Mouse (Mus musculus): ENCODE measurements around the gene Dpysl5. TPM values are rescaled to one million over a fixed set of nuclear protein-coding genes. Genes with fewer than 3 reads are reported as not detected.

Dpysl5 gene
- polyA plus RNA-seq, 1 experiment from 2014 or later: 91.8 TPM

GRCm38 (mm10) chr5:30732511-30732910 lies 21.1 kb downstream of the Dpysl5 start:
- Histone ChIP-seq H3K27me3 (ENCODE audit: control insufficient read depth, insufficient read depth, low read length) (no peaks in the 10 kb centered on the region), H3K9me3 (ENCODE audit: control insufficient read depth, low read length) (no peaks in the 10 kb centered on the region), H3K27ac (ENCODE audit: low read depth, low read length) (no peak overlapping the region), H3K4me2 (ENCODE audit: low read depth, low read length, severe bottlenecking) (no peak overlapping the region), H3K9ac (ENCODE audit: low read length) (no peak overlapping the region), H3K4me1 (replicated peaks; ENCODE audit: control insufficient read depth, insufficient read depth, low read length) (no peaks in the 10 kb centered on the region; the same call in 1 of the 2 replicates), H3K4me3 (ENCODE audit: low read depth, low read length) (no peak overlapping the region), H3K36me3 (ENCODE audit: control insufficient read depth, insufficient read depth, low read length) (no peaks in the 10 kb centered on the region; the same call in 1 of the 2 replicates)
- DNase-seq (ENCODE audit: low spot score): no peak
- WGBS: 90% methylated on average over 7 of the region's 7 CpGs
- ATAC-seq (replicated peaks; ENCODE audit: low FRiP score): no peak

GRCm38 (mm10) chr5:30734666-30735065 lies 23.3 kb downstream of the Dpysl5 start:
- ATAC-seq (replicated peaks; ENCODE audit: low FRiP score) (no peak), DNase-seq (ENCODE audit: low spot score) (no peak)
- H3K4me3 ChIP-seq (ENCODE audit: low read depth, low read length): no peak overlapping the region
- no peak overlapping the region for H3K9ac ChIP-seq (ENCODE audit: low read length)
- no peaks in the 10 kb centered on the region for H3K9me3 ChIP-seq (ENCODE audit: control insufficient read depth, low read length)
- no peak overlapping the region for H3K4me2 ChIP-seq (ENCODE audit: low read depth, low read length, severe bottlenecking)
- no peaks in the 10 kb centered on the region; the same call in 1 of the 2 replicates for H3K36me3 ChIP-seq (ENCODE audit: control insufficient read depth, insufficient read depth, low read length)
- 28% methylated on average over 4 of the region's 4 CpGs for WGBS
- H3K27me3 ChIP-seq (ENCODE audit: control insufficient read depth, insufficient read depth, low read length): no peaks in the 10 kb centered on the region
- H3K4me1 ChIP-seq (replicated peaks; ENCODE audit: control insufficient read depth, insufficient read depth, low read length): peaks cover 11% of the 10 kb centered on the region; the same call in 1 of the 2 replicates
- no peak overlapping the region for H3K27ac ChIP-seq (ENCODE audit: low read depth, low read length)

GRCm38 (mm10) chr5:30738127-30738828 lies 26.9 kb downstream of the Dpysl5 start:
- H3K9ac ChIP-seq (ENCODE audit: low read length): no peak overlapping the region
- no peaks in the 10 kb centered on the region for H3K9me3 ChIP-seq (ENCODE audit: control insufficient read depth, low read length)
- ATAC-seq (replicated peaks; ENCODE audit: low FRiP score) (no peak), DNase-seq (ENCODE audit: low spot score) (no peak)
- H3K4me2 ChIP-seq (ENCODE audit: low read depth, low read length, severe bottlenecking): no peak overlapping the region
- H3K4me3 ChIP-seq (ENCODE audit: low read depth, low read length): no peak overlapping the region
- peak overlapping the region; percentile 31; the same call in 1 of the 2 replicates for H3K27ac ChIP-seq (ENCODE audit: low read depth, low read length)
- peaks cover 11% of the 10 kb centered on the region; the same call in 1 of the 2 replicates for H3K4me1 ChIP-seq (replicated peaks; ENCODE audit: control insufficient read depth, insufficient read depth, low read length)
- no peaks in the 10 kb centered on the region for H3K27me3 ChIP-seq (ENCODE audit: control insufficient read depth, insufficient read depth, low read length)
- 67% methylated on average over 10 of the region's 10 CpGs for WGBS
- no peaks in the 10 kb centered on the region; the same call in 1 of the 2 replicates for H3K36me3 ChIP-seq (ENCODE audit: control insufficient read depth, insufficient read depth, low read length)

GRCm38 (mm10) chr5:30739595-30739994 lies 28.2 kb downstream of the Dpysl5 start:
- H3K4me1 ChIP-seq (replicated peaks; ENCODE audit: control insufficient read depth, insufficient read depth, low read length): peaks cover 11% of the 10 kb centered on the region; the same call in 1 of the 2 replicates
- WGBS: 79% methylated on average over 8 of the region's 8 CpGs

GRCm38 (mm10) chr5:30749582-30750311 lies 38.4 kb downstream of the Dpysl5 start:
- Histone ChIP-seq H3K27me3 (ENCODE audit: control insufficient read depth, insufficient read depth, low read length) (no peaks in the 10 kb centered on the region), H3K4me1 (replicated peaks; ENCODE audit: control insufficient read depth, insufficient read depth, low read length) (no peaks in the 10 kb centered on the region), H3K36me3 (ENCODE audit: control insufficient read depth, insufficient read depth, low read length) (peaks cover 5% of the 10 kb centered on the region), H3K4me2 (ENCODE audit: low read depth, low read length, severe bottlenecking) (no peak overlapping the region), H3K9ac (ENCODE audit: low read length) (no peak overlapping the region), H3K27ac (ENCODE audit: low read depth, low read length) (no peak overlapping the region), H3K4me3 (ENCODE audit: low read depth, low read length) (no peak overlapping the region), H3K9me3 (ENCODE audit: control insufficient read depth, low read length) (no peaks in the 10 kb centered on the region)
- no peak for ATAC-seq (replicated peaks; ENCODE audit: low FRiP score)
- no peak for DNase-seq (ENCODE audit: low spot score)
- 81% methylated on average over 12 of the region's 12 CpGs for WGBS

More at GRCm38 (mm10) chr5:30739595-30739994, 28.2 kb downstream of the Dpysl5 start:
- no peak for ATAC-seq (replicated peaks; ENCODE audit: low FRiP score)
- H3K9ac ChIP-seq (ENCODE audit: low read length): no peak overlapping the region
- no peak overlapping the region for H3K4me2 ChIP-seq (ENCODE audit: low read depth, low read length, severe bottlenecking)
- H3K27me3 ChIP-seq (ENCODE audit: control insufficient read depth, insufficient read depth, low read length): no peaks in the 10 kb centered on the region
- H3K27ac ChIP-seq (ENCODE audit: low read depth, low read length): no peak overlapping the region
- H3K9me3 ChIP-seq (ENCODE audit: control insufficient read depth, low read length): no peaks in the 10 kb centered on the region
- DNase-seq (ENCODE audit: low spot score): no peak
- H3K36me3 ChIP-seq (ENCODE audit: control insufficient read depth, insufficient read depth, low read length): no peaks in the 10 kb centered on the region; the same call in 1 of the 2 replicates
- no peak overlapping the region for H3K4me3 ChIP-seq (ENCODE audit: low read depth, low read length)

GRCm38 (mm10) chr5:30751071-30751470 lies 39.7 kb downstream of the Dpysl5 start:
- Histone ChIP-seq H3K9me3 (ENCODE audit: control insufficient read depth, low read length) (no peaks in the 10 kb centered on the region), H3K4me1 (replicated peaks; ENCODE audit: control insufficient read depth, insufficient read depth, low read length) (no peaks in the 10 kb centered on the region), H3K4me3 (ENCODE audit: low read depth, low read length) (no peak overlapping the region), H3K36me3 (ENCODE audit: control insufficient read depth, insufficient read depth, low read length) (peaks cover 5% of the 10 kb centered on the region), H3K9ac (ENCODE audit: low read length) (no peak overlapping the region), H3K4me2 (ENCODE audit: low read depth, low read length, severe bottlenecking) (no peak overlapping the region), H3K27me3 (ENCODE audit: control insufficient read depth, insufficient read depth, low read length) (no peaks in the 10 kb centered on the region), H3K27ac (ENCODE audit: low read depth, low read length) (no peak overlapping the region)
- 89% methylated on average over 5 of the region's 5 CpGs for WGBS
- no peak for ATAC-seq (replicated peaks; ENCODE audit: low FRiP score)
- DNase-seq (ENCODE audit: low spot score): no peak

- WGBS: 91% methylated on average over 4 of the region's 4 CpGs
- Histone ChIP-seq H3K27me3 (ENCODE audit: control insufficient read depth, insufficient read depth, low read length) (no peaks in the 10 kb centered on the region), H3K4me3 (ENCODE audit: low read depth, low read length) (no peak overlapping the region), H3K9me3 (ENCODE audit: control insufficient read depth, low read length) (no peaks in the 10 kb centered on the region), H3K9ac (ENCODE audit: low read length) (no peak overlapping the region), H3K36me3 (ENCODE audit: control insufficient read depth, insufficient read depth, low read length) (peaks cover 5% of the 10 kb centered on the region), H3K4me1 (replicated peaks; ENCODE audit: control insufficient read depth, insufficient read depth, low read length) (no peaks in the 10 kb centered on the region), H3K4me2 (ENCODE audit: low read depth, low read length, severe bottlenecking) (no peak overlapping the region), H3K27ac (ENCODE audit: low read depth, low read length) (no peak overlapping the region)
- DNase-seq (ENCODE audit: low spot score) (no peak), ATAC-seq (replicated peaks; ENCODE audit: low FRiP score) (no peak)
These were observed 41.8 kb downstream of the Dpysl5 start for GRCm38 (mm10) chr5:30753128-30753527.

GRCm38 (mm10) chr5:30755215-30755614 lies 43.9 kb downstream of the Dpysl5 start:
- no peak overlapping the region for H3K4me3 ChIP-seq (ENCODE audit: low read depth, low read length)
- no peak overlapping the region for H3K4me2 ChIP-seq (ENCODE audit: low read depth, low read length, severe bottlenecking)
- DNase-seq (ENCODE audit: low spot score): no peak
- peaks cover 5% of the 10 kb centered on the region for H3K36me3 ChIP-seq (ENCODE audit: control insufficient read depth, insufficient read depth, low read length)
- no peak overlapping the region for H3K9ac ChIP-seq (ENCODE audit: low read length)
- 90% methylated on average over 5 of the region's 5 CpGs for WGBS
- no peaks in the 10 kb centered on the region for H3K9me3 ChIP-seq (ENCODE audit: control insufficient read depth, low read length)
- H3K27me3 ChIP-seq (ENCODE audit: control insufficient read depth, insufficient read depth, low read length): no peaks in the 10 kb centered on the region
- ATAC-seq (replicated peaks; ENCODE audit: low FRiP score): no peak
- H3K4me1 ChIP-seq (replicated peaks; ENCODE audit: control insufficient read depth, insufficient read depth, low read length): no peaks in the 10 kb centered on the region
- no peak overlapping the region for H3K27ac ChIP-seq (ENCODE audit: low read depth, low read length)
